Mouse (Mus musculus) CH12.LX (cell line): ENCODE data around the gene Olfr839-ps1.

Experiments
- CHD2 ChIP-seq: IDR thresholded peaks from 2 replicates; pipeline ENCODE4 v1.6.1; 2011; ENCODE audit warnings: low read length, improper control_type of control experiment
- CTCF ChIP-seq, 2 experiments: IDR thresholded peaks in 1 of 2; conservative IDR thresholded peaks in 1 of 2; 2 replicates each; pipeline ENCODE4 v1.5.1; 2011 to 2012; ENCODE audit warnings: low read depth in 2 of 2, low read length in 2 of 2, improper control_type of control experiment in 1 of 2, inconsistent platforms in 1 of 2, mild to moderate bottlenecking in 1 of 2, moderate library complexity in 1 of 2
- EP300 ChIP-seq: IDR thresholded peaks from 2 replicates; pipeline ENCODE4 v1.6.1; 2011; ENCODE audit warnings: low read length, improper control_type of control experiment
- MYC ChIP-seq: IDR thresholded peaks from 2 replicates; pipeline ENCODE4 v1.6.1; 2011; ENCODE audit warnings: low read depth, mild to moderate bottlenecking, improper control_type of control experiment, low read length
- NELFE ChIP-seq: IDR thresholded peaks from 2 replicates; pipeline ENCODE4 v1.6.1; 2011; ENCODE audit warnings: low read depth, low read length, improper control_type of control experiment
- POLR2A ChIP-seq: IDR thresholded peaks from 2 replicates; pipeline ENCODE4 v1.6.1; 2011; ENCODE audit warnings: low read depth, mild to moderate bottlenecking, improper control_type of control experiment, low read length
- POLR2AphosphoS2 ChIP-seq: IDR thresholded peaks from 2 replicates; pipeline ENCODE4 v1.6.1; 2011; ENCODE audit warnings: low read depth, low read length, improper control_type of control experiment
- RAD21 ChIP-seq: IDR thresholded peaks from 2 replicates; pipeline ENCODE4 v1.6.1; 2011; ENCODE audit warnings: low read depth, mild to moderate bottlenecking, low read length, improper control_type of control experiment, moderate library complexity
- SIN3A ChIP-seq: IDR thresholded peaks from 2 replicates; pipeline ENCODE4 v1.6.1; 2012; ENCODE audit warnings: low read length, improper control_type of control experiment, inconsistent platforms
- UBTF ChIP-seq: IDR thresholded peaks from 2 replicates; pipeline ENCODE4 v1.6.1; 2012; ENCODE audit warnings: low read depth, mild to moderate bottlenecking, inconsistent platforms, low read length, improper control_type of control experiment, moderate library complexity
- USF1 ChIP-seq: IDR thresholded peaks from 2 replicates; pipeline ENCODE4 v1.6.1; 2014; ENCODE audit warnings: low read depth, mild to moderate bottlenecking, inconsistent platforms, low read length, improper control_type of control experiment
- ZMIZ1 ChIP-seq: IDR thresholded peaks from 2 replicates; pipeline ENCODE4 v1.6.1; 2012; ENCODE audit warnings: low read depth, mild to moderate bottlenecking, inconsistent platforms, low read length, improper control_type of control experiment
- ZNF384 ChIP-seq: IDR thresholded peaks from 2 replicates; pipeline ENCODE4 v1.6.1; 2012; ENCODE audit warnings: low read depth, low read length, improper control_type of control experiment, inconsistent platforms

DNA sequence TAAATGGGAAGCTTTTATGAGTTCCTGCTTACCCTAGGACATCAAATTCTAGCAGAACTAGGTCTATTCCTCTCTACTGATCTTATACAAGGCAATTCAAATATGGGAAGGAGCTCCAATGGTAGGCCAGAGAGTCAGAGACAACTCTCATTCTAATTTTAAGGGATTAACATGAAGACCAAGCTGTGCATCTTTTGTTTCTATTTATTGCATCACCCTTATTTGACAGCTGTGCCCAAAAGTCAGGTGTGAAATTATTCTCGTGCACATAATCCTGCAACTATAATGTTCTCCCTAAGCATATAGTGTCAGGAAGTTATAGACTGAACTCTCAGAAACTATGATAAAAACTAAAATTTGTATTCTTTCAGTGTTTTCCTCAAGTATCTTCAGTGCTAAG lies at the start of gene Olfr839-ps1:
- TF ChIP-seq USF1: no peak
- TF ChIP-seq POLR2A: no peak
- no peak for TF ChIP-seq CTCF (conservative IDR thresholded peaks at IDR 0.05 in 1 of 2, IDR thresholded peaks at IDR 0.05 in 1 of 2; ENCODE audit: low read depth in 2 of 2, low read length in 2 of 2)
- no peak for TF ChIP-seq RAD21
- TF ChIP-seq SIN3A: no peak
- TF ChIP-seq EP300: no peak
- no peak for TF ChIP-seq POLR2AphosphoS2
- no peak for TF ChIP-seq CHD2
- no peak for TF ChIP-seq ZNF384
- TF ChIP-seq UBTF: no peak
- TF ChIP-seq MYC: no peak
- TF ChIP-seq NELFE: no peak
- TF ChIP-seq ZMIZ1: no peak
